Mouse (Mus musculus): ENCODE data around the gene Nipbl.
A peak's percentile ranks its signal among the peaks of the same experiment; 100 is the strongest.

Nipbl gene

GRCm38 (mm10) chr15:8416500-8417138, 27.6 kb downstream of the Nipbl start:
- DNase-seq (ENCODE audit: low spot score in 2 of 2): no peak

- DNase-seq (ENCODE audit: low spot score in 2 of 2): no peak
These were observed 30.9 kb downstream of the Nipbl start for GRCm38 (mm10) chr15:8413356-8413755.

GRCm38 (mm10) chr15:8411873-8412272, 32.4 kb downstream of the Nipbl start:
- no peak for DNase-seq (ENCODE audit: low spot score in 2 of 2)

GRCm38 (mm10) chr15:8411168-8411837, 33.0 kb downstream of the Nipbl start:
- DNase-seq (ENCODE audit: low spot score in 2 of 2): no peak

- no peak for DNase-seq (ENCODE audit: low spot score in 2 of 2)
These were observed 37.2 kb downstream of the Nipbl start for GRCm38 (mm10) chr15:8407082-8407481.

GRCm38 (mm10) chr15:8406219-8406618, 38.0 kb downstream of the Nipbl start:
- DNase-seq (ENCODE audit: low spot score in 2 of 2): no peak

GRCm38 (mm10) chr15:8402591-8402990, 41.7 kb downstream of the Nipbl start:
- DNase-seq (ENCODE audit: low spot score in 2 of 2): no peak

- no peak for DNase-seq (ENCODE audit: low spot score in 2 of 2)
These were observed 42.7 kb downstream of the Nipbl start for GRCm38 (mm10) chr15:8401536-8401935.

- DNase-seq (ENCODE audit: low spot score in 2 of 2): no peak
These were observed 52.5 kb downstream of the Nipbl start for GRCm38 (mm10) chr15:8391764-8392163.

- DNase-seq (ENCODE audit: low spot score in 2 of 2): peak in 1 of 2 experiments; percentile 37
These were observed 62.0 kb downstream of the Nipbl start for GRCm38 (mm10) chr15:8382213-8382612.

- DNase-seq (ENCODE audit: low spot score in 2 of 2): no peak
These were observed 68.6 kb downstream of the Nipbl start for GRCm38 (mm10) chr15:8375657-8376056.

GRCm38 (mm10) chr15:8374724-8375123, 69.5 kb downstream of the Nipbl start:
- DNase-seq (ENCODE audit: low spot score in 2 of 2): no peak

GRCm38 (mm10) chr15:8347104-8347773, 97.0 kb downstream of the Nipbl start:
- DNase-seq (ENCODE audit: low spot score in 2 of 2): no peak

- no peak for DNase-seq (ENCODE audit: low spot score in 2 of 2)
These were observed 103.7 kb downstream of the Nipbl start for GRCm38 (mm10) chr15:8340596-8340995.

GRCm38 (mm10) chr15:8331547-8331946, 112.7 kb downstream of the Nipbl start:
- DNase-seq (ENCODE audit: low spot score in 2 of 2): peak in 1 of 2 experiments; percentile 6

GRCm38 (mm10) chr15:8325629-8326028, 118.6 kb downstream of the Nipbl start:
- DNase-seq (ENCODE audit: low spot score in 2 of 2): no peak

GRCm38 (mm10) chr15:8324833-8325232, 119.4 kb downstream of the Nipbl start:
- DNase-seq (ENCODE audit: low spot score in 2 of 2): no peak

- DNase-seq (ENCODE audit: low spot score in 2 of 2): no peak
These were observed 120.2 kb downstream of the Nipbl start for GRCm38 (mm10) chr15:8324061-8324460.

GRCm38 (mm10) chr15:8321491-8321890, 122.8 kb downstream of the Nipbl start:
- DNase-seq (ENCODE audit: low spot score in 2 of 2): no peak

- DNase-seq (ENCODE audit: low spot score in 2 of 2): no peak
These were observed 125.1 kb downstream of the Nipbl start for GRCm38 (mm10) chr15:8319191-8319590.

- DNase-seq (ENCODE audit: low spot score in 2 of 2): no peak
These were observed 126.9 kb downstream of the Nipbl start for GRCm38 (mm10) chr15:8317381-8317780.

GRCm38 (mm10) chr15:8305474-8305873, 138.8 kb downstream of the Nipbl start:
- DNase-seq (ENCODE audit: low spot score in 2 of 2): no peak

- no peak for DNase-seq (ENCODE audit: low spot score in 2 of 2)
These were observed 141.3 kb downstream of the Nipbl start for GRCm38 (mm10) chr15:8302944-8303343.
